Mouse (Mus musculus): ENCODE data around the gene Usp40.
"Not testable (repeated sequence)": the region's sequence is repeated elsewhere in the genome, so short reads cannot be mapped to it uniquely, and the experiment has no call there.

GRCm38 (mm10) chr1:88043044-88043443 lies 34.7 kb upstream of the Usp40 start:
- not testable (repeated sequence) for TF ChIP-seq CTCF (IDR thresholded peaks at IDR 0.05; ENCODE audit: control insufficient read depth, insufficient read depth, low read length); POLR2A (IDR thresholded peaks at IDR 0.05; ENCODE audit: borderline replicate concordance, control insufficient read depth, low read depth, low read length)

Data from bone marrow, adult 2 months (tissue).